Mouse (Mus musculus) layer of hippocampus, adult 9-11 months (tissue): ENCODE measurements around the gene Krt26.
A peak's percentile ranks its signal among the peaks of the same experiment; 100 is the strongest.

Experiments
- DNase-seq: peaks from one replicate; pipeline ENCODE4 v3.0.0; 2022

Gene Krt26

DNA sequence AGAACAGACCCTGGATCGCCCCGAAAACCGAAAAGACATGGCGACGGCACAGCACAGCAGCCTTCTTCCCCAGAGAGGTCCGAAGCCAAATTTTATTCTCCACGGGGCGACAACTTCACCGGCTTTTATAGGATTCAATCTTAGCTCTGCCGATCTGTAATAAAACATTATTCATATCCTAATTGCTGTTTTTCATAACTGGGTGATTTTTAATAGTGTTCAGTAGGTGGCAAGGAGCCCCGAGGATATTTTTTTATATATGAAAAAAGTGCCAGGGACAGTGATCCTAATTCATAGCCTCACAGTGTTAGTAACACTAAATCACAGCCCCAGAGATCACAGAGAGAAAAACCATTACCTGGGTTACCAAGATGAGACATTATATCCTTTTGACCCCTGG, at the start of gene Krt26:
TSS of gene Krt26 (minus strand) at position 101 of the 400 bp plus-strand sequence.
- DNase-seq: no peak

GRCm38 (mm10) chr11:99385813-99386721, 48.3 kb upstream of the Krt26 start:
- peak; percentile 86 for DNase-seq

GRCm38 (mm10) chr11:99379568-99379967, 41.8 kb upstream of the Krt26 start:
- DNase-seq: peak; percentile 52

- no peak for DNase-seq
These were observed 37.0 kb upstream of the Krt26 start, which contains the start of gene Krt28 for GRCm38 (mm10) chr11:99374803-99375202. Krt28 (minus strand) TSS chr11:99374903.

- DNase-seq: peak; percentile 51
These were observed 32.2 kb upstream of the Krt26 start for GRCm38 (mm10) chr11:99369853-99370451.

DNA sequence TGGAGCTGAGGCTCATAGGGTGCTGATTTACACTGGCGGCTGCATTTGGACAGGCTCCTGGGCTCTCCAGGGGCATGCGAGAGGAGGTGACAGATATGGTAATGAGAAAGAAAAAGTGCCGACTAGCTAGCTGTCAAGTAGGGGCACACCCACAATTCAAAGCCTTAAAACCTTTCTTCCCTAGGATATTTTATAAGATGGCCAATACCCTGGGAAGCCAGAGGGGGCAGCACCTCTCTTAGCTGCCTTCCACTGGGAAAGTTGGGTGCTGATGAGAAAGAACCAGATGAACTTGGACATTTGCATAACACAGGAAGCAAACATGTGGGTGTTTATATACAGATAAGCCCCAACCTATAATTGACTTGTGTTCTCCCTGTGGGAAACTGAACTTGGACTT, 31.5 kb upstream of the Krt26 start:
- DNase-seq: no peak

- no peak for DNase-seq
These were observed 29.0 kb upstream of the Krt26 start for GRCm38 (mm10) chr11:99366791-99367190.

- peak; percentile 27 for DNase-seq
These were observed 26.6 kb upstream of the Krt26 start for GRCm38 (mm10) chr11:99364412-99364811.

GRCm38 (mm10) chr11:99361423-99361822, 23.7 kb upstream of the Krt26 start:
- DNase-seq: no peak

DNA sequence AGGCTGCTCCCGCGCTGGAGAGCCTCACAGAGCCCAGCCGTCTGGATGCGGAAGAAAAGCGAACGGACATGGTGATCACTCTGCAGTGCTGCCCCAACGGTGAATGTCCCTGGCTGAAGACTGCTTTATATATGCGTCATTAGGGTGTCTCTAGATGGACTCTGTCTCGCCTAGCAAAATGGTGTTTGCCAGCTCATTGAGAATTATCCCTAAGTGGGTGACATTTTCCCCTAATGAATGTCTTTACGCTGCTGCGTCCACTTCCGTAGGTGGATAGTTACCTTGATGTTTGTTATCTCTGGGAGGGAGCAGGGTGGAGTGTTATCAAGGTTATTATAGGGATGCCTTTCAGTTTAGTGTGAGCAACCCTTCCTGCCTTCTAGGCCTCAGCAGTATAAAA, 13.2 kb upstream of the Krt26 start, which contains the start of gene Krt27:
TSS of gene Krt27 (minus strand) at position 101 of the 400 bp plus-strand sequence.
- no peak for DNase-seq

DNA sequence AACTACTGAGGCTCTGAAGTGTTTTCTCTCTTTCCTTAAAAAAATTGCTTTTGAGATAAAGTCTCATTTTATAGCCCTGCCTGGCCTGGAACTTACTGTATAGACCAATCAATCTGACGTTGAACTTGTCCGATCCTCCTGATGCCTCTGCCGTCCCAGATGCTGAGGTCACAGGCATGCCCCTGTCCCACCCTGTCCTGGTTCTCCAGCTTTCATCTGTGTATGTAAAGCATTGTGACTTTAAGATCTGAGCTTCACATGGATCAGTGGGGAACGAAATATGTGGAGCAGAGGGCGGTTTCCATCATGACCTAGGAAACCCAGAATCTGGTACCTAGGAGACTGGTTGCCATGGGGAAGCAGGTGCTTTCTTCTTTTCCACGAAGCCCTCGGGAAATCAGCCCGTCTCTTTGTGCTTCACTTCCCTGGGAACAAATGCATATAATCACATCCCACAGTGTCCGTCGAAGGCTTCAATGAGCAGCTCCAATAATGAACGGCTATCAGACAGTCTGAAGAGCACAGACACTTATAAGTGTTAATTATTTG, 1.6 kb upstream of the Krt26 start:
- no peak for DNase-seq

DNA sequence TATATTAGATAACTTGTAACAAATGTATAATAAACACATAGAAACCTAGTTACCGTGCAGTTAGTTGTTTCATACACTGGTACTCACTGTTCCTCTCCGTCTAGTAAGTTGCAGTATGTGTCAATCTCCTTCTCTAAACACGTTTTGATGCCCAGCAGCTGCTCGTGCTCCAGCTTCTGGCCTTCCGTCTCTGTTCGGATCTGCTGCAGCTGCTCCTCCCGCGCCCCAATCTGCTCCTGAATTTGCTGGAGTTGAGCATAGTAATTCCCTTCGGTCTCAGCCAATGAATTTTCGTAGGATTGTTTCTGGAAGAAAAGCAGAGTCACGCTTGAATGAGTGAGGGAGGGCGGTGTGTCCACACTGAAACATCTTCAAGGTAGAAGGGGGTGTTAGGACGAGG, 4.3 kb downstream of the Krt26 start:
- peak; percentile 86 for DNase-seq

DNA sequence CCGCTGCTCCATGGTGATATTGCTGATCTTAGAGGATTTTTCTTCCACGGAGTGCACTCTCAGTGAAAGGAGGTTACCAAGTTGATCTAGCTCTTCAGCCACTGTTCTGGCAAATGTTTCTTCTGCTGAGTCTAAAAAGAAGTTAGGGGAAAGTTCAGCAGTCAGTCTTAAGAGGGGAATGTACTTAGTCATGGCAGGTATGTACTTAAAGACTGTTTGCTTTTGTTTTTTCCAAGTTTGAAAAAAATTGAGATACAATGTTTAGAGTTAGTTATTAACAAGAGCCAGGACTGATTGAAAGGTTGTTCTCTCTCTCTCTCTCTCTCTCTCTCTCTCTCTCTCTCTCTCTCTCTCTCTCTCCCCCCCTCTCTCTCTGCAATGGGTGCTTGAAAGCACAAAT, 8.1 kb downstream of the Krt26 start:
- DNase-seq: no peak

DNA sequence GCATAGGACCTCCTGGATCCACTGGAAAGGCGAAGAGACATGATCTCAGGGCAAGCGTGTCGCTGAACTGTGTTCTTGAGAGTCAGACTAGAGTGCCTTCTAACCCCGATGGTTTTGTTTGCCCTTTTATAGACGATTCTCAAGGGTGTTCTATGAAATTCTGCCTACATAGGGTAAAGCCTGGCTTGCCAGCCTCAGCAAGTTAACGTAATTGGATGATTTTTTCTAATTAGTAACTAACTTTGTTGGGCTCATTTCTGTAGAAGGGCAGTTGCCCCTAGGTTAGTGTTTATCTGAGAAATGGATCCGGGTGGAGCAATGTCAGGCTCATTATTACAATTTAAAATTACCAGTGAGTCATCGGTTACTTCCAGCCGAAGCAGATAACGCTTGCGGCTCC, 14.9 kb downstream of the Krt26 start, which contains the start of gene Krt25:
TSS of gene Krt25 (minus strand) at position 101 of the 400 bp plus-strand sequence.
- no peak for DNase-seq

DNA sequence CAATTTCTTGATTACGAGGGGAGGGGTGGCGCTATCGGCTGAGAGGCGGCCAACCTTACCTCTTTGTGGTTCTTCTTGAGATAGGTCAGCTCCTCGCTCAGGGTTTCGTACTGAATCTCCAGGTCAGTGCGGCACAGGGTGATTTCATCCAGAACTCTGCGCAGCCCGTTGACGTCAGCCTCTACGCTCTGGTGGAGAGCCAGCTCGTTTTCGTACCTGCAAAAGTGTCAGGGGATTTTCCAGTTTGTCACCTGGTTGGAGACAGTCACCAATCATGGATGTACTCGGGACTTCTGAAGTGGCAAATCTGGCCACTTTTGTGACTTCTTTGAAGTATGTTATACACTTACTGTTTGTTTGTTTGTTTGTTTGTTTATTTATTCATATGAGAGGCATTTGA, 16.7 kb downstream of the Krt26 start:
- no peak for DNase-seq

- no peak for DNase-seq
These were observed 18.6 kb downstream of the Krt26 start for GRCm38 (mm10) chr11:99319127-99319526.

GRCm38 (mm10) chr11:99316543-99316942, 21.2 kb downstream of the Krt26 start:
- DNase-seq: no peak

DNA sequence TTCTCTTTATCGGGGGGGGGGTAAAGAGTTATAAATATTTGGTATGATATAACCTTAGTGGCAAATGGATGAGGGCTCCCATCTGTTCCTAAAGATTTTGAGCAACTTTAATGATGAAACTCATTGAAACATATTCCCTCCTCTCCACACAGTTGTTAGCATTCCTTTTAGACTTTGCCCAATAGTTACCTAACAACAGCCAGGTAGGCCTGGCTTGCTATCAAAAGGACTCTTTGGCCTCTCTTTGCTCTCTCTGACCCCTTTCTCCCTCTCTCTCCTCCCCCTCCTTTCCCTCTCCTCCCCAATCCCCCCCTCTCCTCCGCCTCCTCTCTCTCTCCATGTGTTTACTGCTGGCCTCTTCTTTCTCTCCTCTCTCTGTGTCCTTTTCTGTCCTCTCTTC, 23.2 kb downstream of the Krt26 start:
- DNase-seq: no peak

DNA sequence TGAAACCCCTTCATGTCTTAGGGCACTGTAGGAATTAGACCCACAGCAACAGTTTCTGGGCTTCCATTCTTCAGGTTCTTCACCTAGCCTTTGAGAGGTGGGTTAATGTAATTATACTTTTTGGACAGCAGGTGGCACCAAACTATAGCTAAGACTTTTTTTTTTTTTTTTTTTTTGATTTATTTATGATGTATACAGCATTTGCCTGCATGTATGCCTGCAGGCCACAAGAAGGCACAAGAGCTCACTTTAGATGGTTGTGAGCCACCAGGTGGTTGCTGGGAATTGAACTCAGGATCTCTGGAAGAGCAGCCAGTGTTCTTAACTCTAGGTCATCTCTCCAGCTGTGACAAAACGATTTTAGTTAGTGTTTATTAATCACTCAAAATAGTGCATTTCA, 26.9 kb downstream of the Krt26 start:
- DNase-seq: no peak

- DNase-seq: peak; percentile 44
These were observed 30.2 kb downstream of the Krt26 start for GRCm38 (mm10) chr11:99307579-99307978.

- DNase-seq: no peak
These were observed 42.7 kb downstream of the Krt26 start for GRCm38 (mm10) chr11:99295039-99295438.

DNA sequence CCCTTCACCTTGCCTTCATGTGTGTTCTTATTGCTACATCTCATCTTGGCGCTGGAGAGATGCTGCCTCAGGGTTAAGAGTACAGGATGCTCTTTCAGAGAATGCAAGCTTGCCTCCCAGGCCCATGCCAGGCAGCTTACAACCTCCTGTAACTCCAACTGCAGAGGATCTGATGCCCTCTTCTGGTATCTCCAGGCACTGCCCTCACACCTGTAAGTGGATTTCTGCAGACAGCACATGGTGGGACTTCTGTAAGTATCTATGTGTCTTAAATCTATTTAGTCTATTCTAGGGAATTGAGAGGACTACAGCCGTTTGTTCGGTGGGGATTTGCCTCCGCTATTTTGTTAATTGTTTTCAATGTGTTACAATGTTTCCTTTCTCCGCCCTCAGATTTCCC, 44.9 kb downstream of the Krt26 start:
- DNase-seq: peak; percentile 20

- DNase-seq: no peak
These were observed 52.9 kb downstream of the Krt26 start, which contains the start of gene Krt24 for GRCm38 (mm10) chr11:99284833-99285312. Krt24 (minus strand) TSS chr11:99285262.
